Mouse (Mus musculus) testis, adult 2 months (tissue): Measurements from ENCODE around the gene Nptxr. TPM values are rescaled to one million over a fixed set of nuclear protein-coding genes. Genes with fewer than 3 reads are reported as not detected.

Experiments
- H3K27ac ChIP-seq: fragments of 200-500 bp; 2 replicates; pipeline ENCODE4 v1.5.1; 2012; ENCODE audit warnings: low read depth, low read length; ENCODE audit not compliant: control insufficient read depth, insufficient read depth
- H3K27me3 ChIP-seq: fragments of 200-500 bp; 2 replicates; pipeline ENCODE4 v1.6.1; 2012; ENCODE audit warnings: mild to moderate bottlenecking, low read length, moderate library complexity; ENCODE audit not compliant: control insufficient read depth, insufficient read depth
- H3K36me3 ChIP-seq: fragments of 200-500 bp; 2 replicates; pipeline ENCODE4 v1.6.1; 2012; ENCODE audit warnings: mild to moderate bottlenecking, low read length; ENCODE audit not compliant: control insufficient read depth, insufficient read depth
- H3K4me1 ChIP-seq: fragments of 200-500 bp; 2 replicates; pipeline ENCODE4 v1.6.1; 2012; ENCODE audit warnings: low read length; ENCODE audit not compliant: control insufficient read depth, insufficient read depth
- H3K4me3 ChIP-seq: fragments of 200-500 bp; 2 replicates; pipeline ENCODE4 v1.5.1; 2012; ENCODE audit warnings: low read depth, mild to moderate bottlenecking, low read length, moderate library complexity, mixed read lengths; ENCODE audit not compliant: control insufficient read depth
- CTCF ChIP-seq: fragments of 200-500 bp; IDR thresholded peaks from 2 replicates; pipeline ENCODE4 v1.5.1; 2012; ENCODE audit warnings: low read depth, mild to moderate bottlenecking, inconsistent platforms, low read length, moderate library complexity; ENCODE audit not compliant: control insufficient read depth, insufficient read depth, insufficient replicate concordance
- POLR2A ChIP-seq: fragments of 200-500 bp; IDR thresholded peaks from 2 replicates; pipeline ENCODE4 v1.6.1; 2012; ENCODE audit warnings: low read depth, mild to moderate bottlenecking, inconsistent platforms, low read length, moderate library complexity; ENCODE audit not compliant: control insufficient read depth
- polyA plus RNA-seq: library from polyadenylated mRNA; depleted of rRNA; stranded (reverse); fragments of >200 nt; gene quantifications from 2 replicates; pipeline ENCODE4 v1.2.3, GENCODE M21; 2012

The Nptxr gene
- polyA plus RNA-seq, 1 experiment: 36.6 TPM

DNA sequence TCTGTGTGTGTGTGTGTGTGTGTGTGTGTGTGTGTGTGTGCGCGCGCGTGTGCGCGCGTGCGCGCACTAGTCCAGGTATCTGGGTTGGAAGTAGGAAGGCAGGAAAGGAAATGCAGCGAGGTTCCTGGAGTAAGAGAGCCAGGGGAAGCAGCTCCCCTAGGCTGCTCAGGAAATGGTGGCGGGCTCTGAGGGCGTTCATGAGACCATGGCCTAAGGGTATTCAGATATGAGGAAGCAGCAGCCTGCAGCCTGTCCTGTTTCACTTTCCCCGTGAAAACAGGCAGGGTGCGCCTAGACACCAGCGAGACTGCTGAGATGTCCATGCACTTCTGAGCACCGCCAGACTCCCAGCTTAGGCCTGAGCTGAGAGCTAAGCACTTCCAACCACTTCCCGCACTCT lies 52.8 kb downstream of the Nptxr start:
- no peak for TF ChIP-seq POLR2A
- no peak for TF ChIP-seq CTCF
- Histone ChIP-seq H3K4me3 (no peak overlapping the region), H3K4me1 (no peaks in the 10 kb centered on the region), H3K27ac (no peak overlapping the region), H3K36me3 (no peaks in the 10 kb centered on the region), H3K27me3 (no peaks in the 10 kb centered on the region)

DNA sequence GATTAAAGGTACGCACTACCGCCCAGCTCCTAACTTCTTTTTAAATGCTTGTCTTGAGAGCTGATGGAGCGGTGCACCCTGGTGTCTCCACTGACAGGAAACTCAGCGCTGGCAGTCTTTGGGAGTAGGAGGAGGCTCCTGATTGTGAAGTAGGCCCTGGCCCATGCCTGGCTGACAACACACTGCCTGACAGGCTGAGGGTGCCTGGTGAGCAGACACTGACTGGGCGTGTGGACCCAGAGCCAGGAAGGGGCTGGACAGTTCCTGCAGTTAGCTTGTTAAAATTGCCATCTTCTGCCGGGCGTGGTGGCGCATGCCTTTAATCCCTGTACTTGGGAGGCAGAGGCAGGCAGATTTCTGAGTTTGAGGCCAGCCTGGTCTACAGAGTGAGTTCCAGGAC lies 54.3 kb downstream of the Nptxr start:
- Histone ChIP-seq H3K4me3 (no peak overlapping the region), H3K36me3 (no peaks in the 10 kb centered on the region), H3K4me1 (no peaks in the 10 kb centered on the region), H3K27me3 (no peaks in the 10 kb centered on the region), H3K27ac (no peak overlapping the region)
- TF ChIP-seq POLR2A (no peak), CTCF (no peak)

DNA sequence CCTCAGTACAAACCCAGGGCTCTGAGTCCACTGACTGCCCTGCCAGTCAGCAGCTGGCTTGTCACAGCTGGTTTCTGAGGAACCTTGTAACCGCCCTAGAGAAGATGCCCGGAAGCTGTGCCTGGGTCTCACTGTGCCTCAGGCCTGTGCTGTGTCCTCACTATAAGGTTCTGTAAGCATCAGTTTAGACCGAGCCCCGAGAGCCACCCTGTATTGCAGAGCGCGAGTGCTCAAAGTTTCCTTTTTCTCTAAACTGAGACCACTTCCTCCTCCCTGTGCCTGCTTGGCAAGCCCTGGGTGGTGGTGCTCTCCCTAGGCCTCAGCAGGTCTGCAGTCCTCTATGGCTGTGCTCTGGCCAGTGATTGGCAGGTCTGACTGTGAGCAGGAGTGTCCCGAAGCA lies 55.4 kb downstream of the Nptxr start:
- no peak overlapping the region for H3K4me3 ChIP-seq
- peaks cover 2% of the 10 kb centered on the region for H3K4me1 ChIP-seq
- no peaks in the 10 kb centered on the region for H3K36me3 ChIP-seq
- no peaks in the 10 kb centered on the region for H3K27me3 ChIP-seq
- H3K27ac ChIP-seq: no peak overlapping the region
- TF ChIP-seq POLR2A: no peak
- no peak for TF ChIP-seq CTCF

DNA sequence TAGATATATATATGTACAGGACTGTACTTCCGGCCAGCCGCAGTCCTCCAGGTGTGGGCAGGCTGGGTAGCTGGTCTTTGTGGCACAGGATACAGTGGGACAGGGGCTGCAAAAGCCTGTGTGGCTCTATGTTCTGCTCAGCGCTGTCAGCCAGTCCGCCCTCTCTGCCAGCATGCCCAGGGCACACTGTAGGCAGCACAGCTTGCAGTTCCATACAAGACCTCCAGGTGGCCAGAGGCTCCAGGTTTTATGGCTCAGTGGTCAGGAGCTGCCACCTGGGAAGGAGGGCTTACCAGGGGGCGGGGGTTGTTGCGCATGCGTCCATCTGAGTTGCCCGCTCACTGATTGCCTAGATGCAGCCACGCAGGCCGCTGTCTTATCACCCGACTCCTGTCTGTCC lies 56.6 kb downstream of the Nptxr start:
- Histone ChIP-seq H3K27me3 (no peaks in the 10 kb centered on the region), H3K36me3 (no peaks in the 10 kb centered on the region), H3K4me3 (no peak overlapping the region), H3K4me1 (peaks cover 6% of the 10 kb centered on the region), H3K27ac (no peak overlapping the region)
- TF ChIP-seq POLR2A: no peak
- TF ChIP-seq CTCF: peak; percentile 50; the same call in 1 of the 2 replicates

DNA sequence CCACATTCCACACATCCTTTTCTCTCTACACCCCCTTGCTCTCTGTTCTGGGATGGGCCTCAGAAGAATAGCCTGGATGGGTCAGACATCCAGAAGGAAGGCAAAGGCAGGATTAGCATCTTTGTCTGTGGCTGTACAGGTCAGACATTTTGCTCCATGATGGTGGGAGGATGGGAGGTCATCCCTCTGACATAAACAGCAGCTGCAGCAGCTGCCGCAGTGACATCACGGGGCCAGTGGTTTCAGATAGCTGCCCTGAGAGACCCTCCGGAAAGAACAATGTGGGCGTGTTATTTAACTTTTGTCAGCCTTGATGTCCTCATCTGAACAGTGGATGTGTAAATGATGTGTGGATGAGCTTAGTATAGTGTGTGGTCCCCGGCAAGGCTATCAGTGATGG lies 58.7 kb downstream of the Nptxr start:
- H3K4me1 ChIP-seq: peaks cover 20% of the 10 kb centered on the region
- no peaks in the 10 kb centered on the region for H3K27me3 ChIP-seq
- H3K4me3 ChIP-seq: no peak overlapping the region
- H3K36me3 ChIP-seq: no peaks in the 10 kb centered on the region
- H3K27ac ChIP-seq: no peak overlapping the region
- TF ChIP-seq CTCF: no peak
- TF ChIP-seq POLR2A: no peak

DNA sequence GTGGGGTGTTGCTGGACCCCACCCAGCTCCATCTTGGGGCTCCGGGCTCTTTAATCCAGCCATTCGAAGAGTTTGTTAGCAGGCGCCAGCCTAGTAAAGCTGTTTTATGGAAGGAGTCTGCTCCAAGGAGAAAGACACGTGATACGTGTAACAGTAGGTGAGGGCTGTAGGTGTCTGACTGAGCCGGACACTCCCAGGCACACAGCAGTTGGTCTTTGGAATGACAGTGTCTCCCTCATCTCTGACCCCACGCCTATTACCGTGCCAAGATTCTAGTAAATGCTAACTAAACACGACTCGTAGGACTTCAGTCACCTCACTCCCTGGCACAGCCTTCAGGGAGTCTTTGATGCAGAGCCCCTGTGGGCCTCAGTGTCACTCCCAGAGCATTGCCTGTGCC lies 59.3 kb downstream of the Nptxr start:
- H3K27ac ChIP-seq: no peak overlapping the region
- TF ChIP-seq POLR2A (no peak), CTCF (no peak)
- peaks cover 20% of the 10 kb centered on the region for H3K4me1 ChIP-seq
- no peak overlapping the region for H3K4me3 ChIP-seq
- no peaks in the 10 kb centered on the region for H3K27me3 ChIP-seq
- no peaks in the 10 kb centered on the region for H3K36me3 ChIP-seq

DNA sequence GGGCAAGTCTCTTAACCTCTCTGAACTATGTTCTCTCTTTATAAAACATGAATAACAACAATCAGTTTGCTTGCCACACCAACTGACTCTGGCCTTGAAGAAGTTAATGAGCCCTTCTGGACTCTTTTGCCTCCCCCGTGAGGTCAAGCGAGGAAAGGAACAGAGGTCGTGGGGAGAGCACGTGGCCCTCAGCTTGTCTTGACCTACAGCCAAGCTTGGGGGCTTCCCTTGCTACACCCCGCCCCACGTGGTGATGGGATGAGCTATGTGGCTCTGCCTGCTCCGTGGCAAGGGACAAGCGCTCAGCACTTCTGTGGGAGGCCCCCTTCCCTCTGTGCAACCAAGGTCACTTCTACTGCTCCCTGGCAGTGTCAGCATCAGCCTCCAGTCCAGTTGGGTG lies 59.8 kb downstream of the Nptxr start:
- no peak for TF ChIP-seq POLR2A
- TF ChIP-seq CTCF: no peak
- H3K27me3 ChIP-seq: no peaks in the 10 kb centered on the region
- H3K36me3 ChIP-seq: no peaks in the 10 kb centered on the region
- peaks cover 20% of the 10 kb centered on the region for H3K4me1 ChIP-seq
- no peak overlapping the region for H3K4me3 ChIP-seq
- peak overlapping the region; percentile 16; the same call in 1 of the 2 replicates for H3K27ac ChIP-seq

DNA sequence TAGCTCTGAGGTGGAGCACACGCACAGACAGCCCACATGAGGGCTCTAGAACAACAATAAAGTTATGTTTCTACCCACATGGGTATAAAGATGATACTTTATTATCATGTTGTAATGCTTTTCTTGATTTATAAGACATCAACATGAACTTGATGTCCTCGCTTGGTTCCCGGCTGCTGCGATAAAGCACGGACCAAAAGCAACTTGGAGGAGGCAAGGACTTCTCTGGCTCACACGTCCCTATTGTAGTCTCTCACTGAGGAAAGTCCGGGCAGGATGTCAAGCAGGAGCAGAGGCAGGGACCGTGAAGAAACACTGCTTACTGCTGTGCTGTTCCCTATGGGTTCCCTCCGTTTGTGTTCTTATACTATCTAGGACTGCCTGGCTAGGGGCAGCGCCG lies 60.6 kb downstream of the Nptxr start:
- Histone ChIP-seq H3K27ac (peak overlapping the region; percentile 14; the same call in 1 of the 2 replicates), H3K27me3 (no peaks in the 10 kb centered on the region), H3K4me3 (no peak overlapping the region), H3K36me3 (no peaks in the 10 kb centered on the region), H3K4me1 (peaks cover 20% of the 10 kb centered on the region)
- TF ChIP-seq CTCF (no peak), POLR2A (no peak; the same call in 1 of the 2 replicates)
